Mouse (Mus musculus) liver, embryonic 13.5 days (tissue): Measurements from ENCODE around the gene Padi1. TPM values are rescaled to one million over a fixed set of nuclear protein-coding genes. Genes with fewer than 3 reads are reported as not detected.
A peak's percentile ranks its signal among the peaks of the same experiment; 100 is the strongest.

ENCODE experiments used
- ATAC-seq: fragments of 200-750 bp; cut with Nextera tagmentation; 2 replicates; pipeline ENCODE4 v1.8.0; 2017; ENCODE audit warnings: low read depth, mild to moderate bottlenecking, moderate number of reproducible peaks, moderate library complexity
- DNase-seq: peaks from one replicate; pipeline ENCODE4 v3.0.0; 2022
- H3K27ac ChIP-seq: fragments of 300-500 bp; sonication (generic); 2 replicates; pipeline ENCODE4 v1.5.1; 2015; ENCODE audit warnings: moderate library complexity, mild to moderate bottlenecking, inconsistent platforms
- H3K27me3 ChIP-seq: fragments of 300-500 bp; sonication (generic); 2 replicates; pipeline ENCODE4 v1.6.1; 2015; ENCODE audit warnings: mild to moderate bottlenecking, inconsistent platforms
- H3K36me3 ChIP-seq: fragments of 300-500 bp; sonication (generic); 2 replicates; pipeline ENCODE4 v1.6.1; 2015; ENCODE audit warnings: mild to moderate bottlenecking, inconsistent platforms
- H3K4me1 ChIP-seq: fragments of 300-500 bp; sonication (generic); replicated peaks from 2 replicates; pipeline ENCODE4 v1.6.1; 2015; ENCODE audit warnings: inconsistent platforms
- H3K4me2 ChIP-seq: fragments of 300-500 bp; sonication (generic); 2 replicates; pipeline ENCODE4 v1.6.1; 2015; ENCODE audit warnings: inconsistent platforms, mild to moderate bottlenecking, moderate library complexity
- H3K4me3 ChIP-seq: fragments of 300-500 bp; sonication (generic); replicated peaks from 2 replicates; pipeline ENCODE4 v1.5.1; 2015; ENCODE audit warnings: mild to moderate bottlenecking, inconsistent platforms
- H3K9ac ChIP-seq: fragments of 300-500 bp; sonication (generic); 2 replicates; pipeline ENCODE4 v1.6.1; 2015; ENCODE audit warnings: mild to moderate bottlenecking, inconsistent platforms
- H3K9me3 ChIP-seq: fragments of 300-500 bp; sonication (generic); replicated peaks from 2 replicates; pipeline ENCODE4 v1.6.1; 2016; ENCODE audit warnings: inconsistent platforms
- WGBS: fragments of 180-500 bp; shearing (Covaris S2); methylation state at CpG from one replicate; pipeline ENCODE4 v1.1.7; 2015; ENCODE audit not compliant: insufficient replicate concordance; 5-methylcytosine and 5-hydroxymethylcytosine counted together
- polyA plus RNA-seq: library from polyadenylated mRNA; unstranded; fragments of >200 nt; fragmentation: Nextera tagmentation; extraction: Ambion mirVana; gene quantifications from 2 replicates; pipeline ENCODE4 v1.2.1, GENCODE M21; 2015

Padi1 gene
- polyA plus RNA-seq, 1 experiment from 2014 or later = 0.03 TPM

- Histone ChIP-seq H3K27me3 (peaks cover 47% of the 10 kb centered on the region), H3K4me1 (peaks cover 8% of the 10 kb centered on the region), H3K9me3 (no peaks in the 10 kb centered on the region), H3K9ac (no peak overlapping the region), H3K4me2 (no peak overlapping the region), H3K27ac (no peak overlapping the region), H3K36me3 (no peaks in the 10 kb centered on the region), H3K4me3 (no peak overlapping the region)
- ATAC-seq = no peak
- no peak for DNase-seq
- 41% methylated on average over 1 of the region's 1 CpGs for WGBS
Measured at GRCm38 (mm10) chr4:140842909-140843308, 2.7 kb downstream of the Padi1 start.

GRCm38 (mm10) chr4:140837879-140838278 is 7.7 kb downstream of the Padi1 start:
- Histone ChIP-seq H3K27ac (no peak overlapping the region), H3K27me3 (peaks cover 35% of the 10 kb centered on the region), H3K9me3 (no peaks in the 10 kb centered on the region), H3K4me2 (peak overlapping the region; percentile 2; the same call in 1 of the 2 replicates), H3K36me3 (no peaks in the 10 kb centered on the region), H3K9ac (no peak overlapping the region), H3K4me3 (no peak overlapping the region), H3K4me1 (peaks cover 27% of the 10 kb centered on the region)
- ATAC-seq (peak; percentile 25; the same call in 1 of the 2 replicates), DNase-seq (peak; percentile 24)
- 31% methylated on average over 8 of the region's 8 CpGs for WGBS

GRCm38 (mm10) chr4:140836208-140836866 is 9.2 kb downstream of the Padi1 start:
- Histone ChIP-seq H3K4me2 (no peak overlapping the region), H3K4me3 (no peak overlapping the region), H3K9me3 (no peaks in the 10 kb centered on the region), H3K4me1 (peaks cover 33% of the 10 kb centered on the region), H3K9ac (0 out of 2 replicates have a peak overlapping the region, but pooled peaks have one; percentile 6), H3K36me3 (no peaks in the 10 kb centered on the region), H3K27ac (no peak overlapping the region), H3K27me3 (peaks cover 44% of the 10 kb centered on the region)
- ATAC-seq (no peak), DNase-seq (no peak)
- WGBS = 59% methylated on average over 11 of the region's 11 CpGs

- Histone ChIP-seq H3K27ac (no peak overlapping the region), H3K9ac (no peak overlapping the region), H3K27me3 (peaks cover 50% of the 10 kb centered on the region), H3K4me3 (no peak overlapping the region), H3K4me1 (peaks cover 31% of the 10 kb centered on the region), H3K36me3 (no peaks in the 10 kb centered on the region), H3K9me3 (no peaks in the 10 kb centered on the region), H3K4me2 (no peak overlapping the region)
- ATAC-seq (peak; percentile 80), DNase-seq (peak; percentile 53)
- WGBS = 7% methylated on average over 10 of the region's 10 CpGs
Measured at GRCm38 (mm10) chr4:140835682-140836081, 9.9 kb downstream of the Padi1 start.

- Histone ChIP-seq H3K4me1 (peaks cover 31% of the 10 kb centered on the region), H3K36me3 (no peaks in the 10 kb centered on the region), H3K27ac (no peak overlapping the region), H3K27me3 (peaks cover 60% of the 10 kb centered on the region), H3K4me2 (no peak overlapping the region), H3K9me3 (no peaks in the 10 kb centered on the region), H3K9ac (no peak overlapping the region), H3K4me3 (no peak overlapping the region)
- WGBS = 64% methylated on average over 6 of the region's 6 CpGs
- ATAC-seq = no peak
- DNase-seq = no peak
Measured at GRCm38 (mm10) chr4:140834327-140834934, 11.1 kb downstream of the Padi1 start.

- ATAC-seq (no peak), DNase-seq (no peak)
- Histone ChIP-seq H3K9ac (no peak overlapping the region), H3K4me2 (no peak overlapping the region), H3K27me3 (peaks cover 70% of the 10 kb centered on the region), H3K4me3 (no peak overlapping the region), H3K36me3 (no peaks in the 10 kb centered on the region), H3K4me1 (peaks cover 27% of the 10 kb centered on the region), H3K9me3 (no peaks in the 10 kb centered on the region), H3K27ac (no peak overlapping the region)
- WGBS = 45% methylated on average over 8 of the region's 8 CpGs
Measured at GRCm38 (mm10) chr4:140832821-140833220, 12.8 kb downstream of the Padi1 start.

GRCm38 (mm10) chr4:140831808-140832207 is 13.8 kb downstream of the Padi1 start:
- 82% methylated on average over 4 of the region's 4 CpGs for WGBS
- Histone ChIP-seq H3K36me3 (no peaks in the 10 kb centered on the region), H3K9me3 (no peaks in the 10 kb centered on the region), H3K4me1 (peaks cover 24% of the 10 kb centered on the region), H3K27ac (no peak overlapping the region), H3K4me2 (no peak overlapping the region), H3K9ac (no peak overlapping the region), H3K4me3 (no peak overlapping the region), H3K27me3 (peaks cover 72% of the 10 kb centered on the region)
- ATAC-seq (no peak), DNase-seq (no peak)

- Histone ChIP-seq H3K9me3 (no peaks in the 10 kb centered on the region), H3K36me3 (no peaks in the 10 kb centered on the region), H3K4me1 (peaks cover 8% of the 10 kb centered on the region), H3K27me3 (peaks cover 44% of the 10 kb centered on the region), H3K4me2 (no peak overlapping the region), H3K9ac (no peak overlapping the region), H3K27ac (no peak overlapping the region), H3K4me3 (no peak overlapping the region)
- WGBS = 48% methylated on average over 3 of the region's 3 CpGs
- DNase-seq (no peak), ATAC-seq (no peak)
Measured at GRCm38 (mm10) chr4:140827237-140827636, 18.3 kb downstream of the Padi1 start.

- Histone ChIP-seq H3K9me3 (no peaks in the 10 kb centered on the region), H3K4me1 (no peaks in the 10 kb centered on the region), H3K4me2 (no peak overlapping the region), H3K27ac (no peak overlapping the region), H3K4me3 (no peak overlapping the region), H3K27me3 (peaks cover 34% of the 10 kb centered on the region), H3K36me3 (no peaks in the 10 kb centered on the region), H3K9ac (no peak overlapping the region)
- ATAC-seq (no peak), DNase-seq (no peak)
- WGBS = 58% methylated on average over 11 of the region's 11 CpGs
Measured at GRCm38 (mm10) chr4:140825942-140826341, 19.6 kb downstream of the Padi1 start.

GRCm38 (mm10) chr4:140821988-140822387 is 23.6 kb downstream of the Padi1 start:
- 54% methylated on average over 5 of the region's 5 CpGs for WGBS
- peaks cover 9% of the 10 kb centered on the region; the same call in 1 of the 2 replicates for H3K27me3 ChIP-seq
- no peak overlapping the region for H3K27ac ChIP-seq
- H3K36me3 ChIP-seq = no peaks in the 10 kb centered on the region
- DNase-seq (peak; percentile 53), ATAC-seq (0 out of 2 replicates have a peak, but pooled peaks have one; percentile 14)
- no peaks in the 10 kb centered on the region for H3K9me3 ChIP-seq
- H3K9ac ChIP-seq = no peak overlapping the region
- H3K4me3 ChIP-seq = no peak overlapping the region
- peaks cover 3% of the 10 kb centered on the region for H3K4me1 ChIP-seq
- no peak overlapping the region for H3K4me2 ChIP-seq

- H3K4me3 ChIP-seq = no peak overlapping the region
- no peak overlapping the region for H3K27ac ChIP-seq
- peaks cover 48% of the 10 kb centered on the region for H3K4me1 ChIP-seq
- H3K9me3 ChIP-seq = no peaks in the 10 kb centered on the region
- 86% methylated on average over 8 of the region's 8 CpGs for WGBS
- DNase-seq = no peak
- ATAC-seq = no peak
- no peaks in the 10 kb centered on the region for H3K36me3 ChIP-seq
- no peak overlapping the region for H3K9ac ChIP-seq
- peaks cover 11% of the 10 kb centered on the region; the same call in 1 of the 2 replicates for H3K27me3 ChIP-seq
- H3K4me2 ChIP-seq = no peak overlapping the region
Measured at GRCm38 (mm10) chr4:140817413-140817812, 28.2 kb downstream of the Padi1 start.
